Mouse (Mus musculus) mouse trophoblast stem cell (cell line): ENCODE data around the gene Nkain2.

Source experiments
- in situ Hi-C, 2 experiments: fragments of 300-500 bp; cut with MseI, MboI; formaldehyde crosslinking; loops; 2 replicates in 1 of 2; 3 replicates in 1 of 2; pipeline ENCODE4 v1.15.1; 2025

Gene Nkain2

GRCm38 (mm10) chr10:32576559-32577275 is 313.5 kb downstream of the Nkain2 start:
- in situ Hi-C loops = no loop called here

DNA sequence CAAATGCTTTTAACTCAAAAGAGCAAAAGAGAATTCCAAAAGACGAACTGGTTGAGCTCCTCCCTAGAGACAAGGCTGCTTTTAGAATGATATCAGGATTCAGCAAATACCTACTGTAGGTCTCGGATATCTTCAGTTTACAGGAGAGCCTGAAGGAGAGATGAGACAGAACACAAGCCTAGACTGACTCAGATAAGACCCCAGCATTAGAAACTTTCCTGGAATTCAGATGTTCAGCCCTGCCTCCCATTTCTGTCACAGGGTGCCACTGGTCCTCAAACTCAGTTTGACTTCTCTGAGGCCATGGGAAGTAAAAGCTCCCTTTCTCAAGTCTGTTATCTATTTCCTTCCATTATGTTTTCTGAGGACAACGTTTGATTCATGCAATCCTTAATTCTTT is 332.6 kb downstream of the Nkain2 start:
- in situ Hi-C loops = no loop called here

- in situ Hi-C loops = no loop called here
These were observed 354.2 kb downstream of the Nkain2 start for GRCm38 (mm10) chr10:32536057-32536456.

DNA sequence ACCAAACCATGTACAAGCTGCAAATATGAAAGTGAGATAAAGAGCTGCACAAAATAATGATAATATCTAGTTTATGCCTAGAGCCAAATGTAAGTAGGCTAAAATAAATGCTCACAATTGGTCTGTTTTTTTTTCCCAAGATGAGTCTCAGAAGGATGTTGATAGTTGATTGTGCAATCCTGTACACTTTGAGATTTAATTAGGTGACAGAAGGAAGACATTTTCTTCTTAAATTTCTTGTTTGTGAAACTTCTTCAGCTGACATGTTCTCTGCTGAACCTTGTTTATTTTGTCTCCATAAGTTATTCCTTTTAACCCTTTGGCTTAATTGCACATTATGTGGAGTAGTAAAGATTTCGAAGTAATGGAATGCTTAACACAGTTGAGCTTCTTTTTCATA is 379.4 kb downstream of the Nkain2 start:
- in situ Hi-C loops = no loop called here

DNA sequence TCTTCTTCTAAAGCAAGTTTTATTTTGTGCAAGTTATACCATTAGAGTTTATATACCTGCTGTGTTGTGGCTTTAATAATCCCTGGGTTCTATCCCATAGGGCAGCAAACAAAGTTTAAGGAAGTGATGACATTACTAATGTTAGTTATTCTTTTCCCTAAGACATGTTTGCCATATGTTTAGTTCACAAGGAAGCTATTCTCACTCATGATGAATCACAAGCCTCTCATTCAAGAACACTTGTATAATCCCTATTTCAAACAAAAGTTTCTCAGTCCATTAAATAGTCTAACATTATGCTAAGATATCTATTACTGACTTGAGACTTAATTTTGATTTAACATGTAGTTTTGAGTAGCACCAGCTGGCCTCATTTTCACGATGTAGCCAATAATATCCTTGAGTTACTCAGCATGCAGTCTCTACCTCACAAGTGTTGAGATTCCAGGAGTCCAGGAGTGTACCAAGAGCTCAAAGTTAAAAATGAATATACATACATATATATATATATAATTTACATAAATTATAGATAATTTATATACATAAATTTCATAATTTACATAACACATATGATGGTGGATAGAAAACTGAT is 395.6 kb downstream of the Nkain2 start:
- in situ Hi-C loops = no loop called here

DNA sequence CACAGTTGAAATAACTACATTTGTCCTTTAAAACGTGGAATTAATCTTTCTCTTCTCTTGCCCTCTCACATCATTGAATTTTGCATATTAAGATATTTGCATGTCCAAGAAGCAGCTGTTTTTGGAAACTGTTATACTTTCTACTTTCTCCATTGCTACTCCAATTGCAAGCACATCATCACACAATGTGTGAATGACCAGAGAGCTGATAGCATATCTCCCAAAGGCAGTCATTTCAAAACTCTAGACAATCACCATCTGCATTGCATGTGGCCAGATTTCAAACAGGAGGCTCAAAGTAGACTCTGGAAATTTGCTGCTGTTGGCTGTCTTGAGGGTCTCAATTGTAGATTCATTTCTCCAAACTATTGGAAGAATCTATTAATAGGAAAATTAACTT is 396.7 kb downstream of the Nkain2 start:
- in situ Hi-C loops = no loop called here

GRCm38 (mm10) chr10:32462726-32463125 is 427.5 kb downstream of the Nkain2 start:
- in situ Hi-C loops = no loop called here

DNA sequence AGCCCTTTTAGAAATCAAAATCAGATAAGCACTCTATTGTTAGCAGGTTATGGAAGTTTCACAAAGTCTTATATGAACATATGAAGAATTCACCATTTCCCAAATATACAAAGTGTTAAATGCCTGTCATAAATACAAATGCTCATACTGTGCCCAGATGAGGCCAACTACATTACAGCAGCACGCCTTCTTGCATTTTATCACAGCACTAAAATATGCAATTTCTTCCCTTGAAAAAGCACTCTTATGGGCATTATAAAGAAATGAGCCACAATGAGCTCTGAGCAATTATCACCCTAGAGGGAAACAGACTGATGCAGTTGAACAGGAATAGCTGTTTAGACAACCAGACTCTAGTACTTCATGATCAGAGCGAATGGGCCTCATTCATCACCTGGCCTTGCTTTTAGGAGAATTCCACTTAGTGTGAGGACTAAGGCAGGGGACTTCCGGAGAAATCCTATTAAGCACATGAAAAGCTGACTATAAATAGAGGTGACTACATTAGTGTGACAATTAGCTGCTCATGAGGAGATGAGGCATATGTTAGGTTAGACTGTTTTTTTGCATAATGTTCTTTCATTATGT is 450.2 kb downstream of the Nkain2 start:
- in situ Hi-C loops = no loop called here

DNA sequence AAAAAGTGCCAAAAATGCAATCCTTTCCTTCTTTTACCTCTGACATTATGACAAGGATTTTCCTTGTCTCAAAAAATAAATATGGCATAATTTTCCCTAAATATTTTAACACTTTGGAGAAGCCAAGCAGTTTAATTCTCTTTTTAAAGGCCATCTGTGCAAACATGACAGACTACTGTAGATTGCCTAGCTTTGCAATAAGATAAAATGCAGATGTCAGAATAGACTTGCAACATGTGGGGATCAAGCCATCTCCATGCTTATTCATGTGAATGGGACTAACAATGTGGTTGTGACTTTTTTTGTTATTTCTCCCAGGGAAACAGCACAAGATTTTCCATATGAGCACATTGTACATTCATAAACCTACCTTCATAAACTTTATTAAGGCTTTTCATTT is 476.0 kb downstream of the Nkain2 start:
- in situ Hi-C loops = no loop called here

DNA sequence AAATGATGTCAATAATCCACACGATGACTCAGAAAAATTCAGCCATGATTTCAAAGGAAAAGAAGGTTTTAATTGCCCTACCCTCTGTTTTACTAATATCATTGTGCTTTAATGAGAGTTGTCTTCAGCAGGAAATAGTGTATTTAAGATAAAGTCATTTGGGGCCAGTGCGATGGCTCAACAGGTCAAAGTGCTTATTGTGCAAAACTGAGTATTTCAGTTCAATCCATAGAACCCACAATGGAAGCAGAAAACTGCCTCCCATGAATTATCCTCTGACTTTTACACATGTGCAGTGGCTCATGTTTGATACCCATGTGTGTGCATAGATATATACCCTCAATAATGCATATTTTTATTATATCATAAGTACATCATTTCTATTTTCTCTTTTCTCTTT is 478.9 kb downstream of the Nkain2 start:
- in situ Hi-C loops = no loop called here

GRCm38 (mm10) chr10:32400961-32401360 is 489.3 kb downstream of the Nkain2 start:
- in situ Hi-C loops = no loop called here

- in situ Hi-C loops = no loop called here
These were observed 496.3 kb downstream of the Nkain2 start for GRCm38 (mm10) chr10:32393859-32394521.

GRCm38 (mm10) chr10:32393326-32393725 is 496.9 kb downstream of the Nkain2 start:
- in situ Hi-C loops = no loop called here

DNA sequence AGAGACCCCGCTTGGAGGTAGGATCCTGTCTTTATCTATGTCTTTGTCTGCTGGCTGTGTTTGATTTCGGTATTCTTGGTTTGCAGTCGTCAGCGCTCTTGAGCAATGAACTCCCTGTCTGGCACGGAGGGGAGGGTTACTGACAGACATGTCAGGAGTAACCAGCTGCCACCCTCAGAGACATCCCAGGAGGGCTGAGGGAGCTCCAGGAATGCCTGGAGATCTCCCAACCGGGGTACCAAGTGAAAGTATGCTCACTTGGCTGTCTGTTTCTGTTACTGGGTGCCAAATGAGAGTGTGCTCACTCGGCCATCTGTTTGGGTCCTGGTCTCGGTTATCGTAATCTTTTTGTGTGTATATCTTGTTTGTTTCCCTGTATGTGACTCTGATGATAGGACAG is 577.5 kb downstream of the Nkain2 start:
- in situ Hi-C loops = no loop called here

GRCm38 (mm10) chr10:32301024-32301597 is 589.2 kb downstream of the Nkain2 start:
- in situ Hi-C loops = no loop called here

DNA sequence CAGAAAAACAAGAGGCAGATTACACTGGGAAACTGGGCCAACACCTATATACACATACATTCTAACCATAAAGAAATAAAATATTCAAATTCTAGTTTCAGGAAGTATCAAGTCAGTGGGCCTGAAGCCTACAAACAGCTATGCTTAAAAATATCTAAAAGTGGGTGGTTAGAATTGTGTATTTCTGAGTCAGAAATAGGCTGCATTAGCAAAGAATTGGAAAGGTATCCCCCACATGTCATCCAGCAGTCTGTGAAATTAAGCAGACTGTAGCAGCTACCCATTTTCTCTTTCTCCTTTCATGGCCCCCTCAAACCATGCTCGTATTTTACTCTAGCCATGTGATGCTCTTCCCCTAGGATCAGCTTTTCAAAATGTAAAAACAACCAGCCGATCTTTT is 599.8 kb downstream of the Nkain2 start:
- in situ Hi-C loops = no loop called here

DNA sequence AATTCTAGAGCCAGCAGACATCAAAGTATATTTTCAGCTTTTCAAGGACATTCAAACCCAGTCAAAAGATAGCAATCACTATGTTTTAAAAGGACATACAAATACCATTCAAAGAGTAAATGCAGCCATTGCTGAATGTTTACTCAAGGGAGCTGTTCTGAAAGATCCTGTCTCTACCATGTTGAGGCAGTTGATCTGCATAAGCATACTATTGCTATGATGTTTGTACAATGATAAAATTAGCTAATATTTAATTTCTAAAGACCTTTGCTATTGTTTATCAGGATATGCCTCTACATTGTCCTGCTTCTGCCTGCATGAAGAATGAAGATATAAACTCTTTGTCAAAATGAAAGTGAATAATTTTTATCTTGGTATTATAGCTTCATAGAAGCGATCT is 606.6 kb downstream of the Nkain2 start:
- in situ Hi-C loops = no loop called here

DNA sequence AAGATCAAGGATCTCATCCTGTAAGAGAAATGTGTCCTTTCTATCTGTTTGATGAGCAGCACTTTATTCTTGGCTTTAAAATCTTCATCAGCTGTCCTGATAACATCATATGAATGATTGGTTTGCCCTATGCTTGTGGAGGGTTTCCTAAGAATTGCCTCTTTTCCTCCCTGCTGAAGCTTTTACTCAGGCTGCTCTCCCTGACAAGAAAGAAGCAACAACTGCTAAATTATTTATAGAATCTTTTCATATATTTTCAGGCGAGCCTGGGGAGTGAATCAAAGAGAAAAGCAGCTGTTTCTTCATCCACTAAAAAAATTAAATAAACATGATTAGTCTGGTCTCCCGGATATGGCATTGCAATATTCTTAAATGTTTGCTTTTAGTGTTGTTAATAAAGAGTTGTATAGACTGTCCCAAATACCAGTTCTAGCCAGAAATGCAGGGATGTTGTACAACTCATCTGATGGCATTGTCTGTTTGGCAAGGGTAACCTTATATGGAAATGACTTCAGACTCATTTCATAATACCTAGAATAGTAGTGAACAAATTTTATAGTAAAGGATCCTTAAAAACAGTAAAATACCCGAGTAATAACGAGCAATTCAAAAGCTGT is 646.9 kb downstream of the Nkain2 start:
- in situ Hi-C loops = no loop called here

DNA sequence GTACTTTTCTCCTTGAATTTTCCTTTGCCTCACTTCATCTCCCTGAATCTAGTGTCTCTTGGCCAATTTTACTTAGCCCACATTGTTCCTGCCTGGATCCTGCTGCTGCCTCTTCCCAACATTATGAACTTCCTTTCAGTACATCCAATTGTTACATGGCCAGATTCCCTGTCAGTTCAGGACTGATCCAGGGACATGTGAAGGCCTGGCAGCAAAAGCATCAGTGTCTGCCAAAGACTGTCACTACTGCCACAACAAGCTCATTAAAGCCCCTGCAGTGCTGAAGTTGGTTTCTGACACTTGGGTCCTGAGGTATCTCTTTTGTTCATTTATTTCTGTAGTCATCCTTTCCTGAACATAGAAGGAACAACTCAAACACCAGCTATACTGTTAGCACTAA is 649.1 kb downstream of the Nkain2 start:
- in situ Hi-C loops = no loop called here

- in situ Hi-C loops = no loop called here
These were observed 707.3 kb downstream of the Nkain2 start for GRCm38 (mm10) chr10:32182951-32183350.

DNA sequence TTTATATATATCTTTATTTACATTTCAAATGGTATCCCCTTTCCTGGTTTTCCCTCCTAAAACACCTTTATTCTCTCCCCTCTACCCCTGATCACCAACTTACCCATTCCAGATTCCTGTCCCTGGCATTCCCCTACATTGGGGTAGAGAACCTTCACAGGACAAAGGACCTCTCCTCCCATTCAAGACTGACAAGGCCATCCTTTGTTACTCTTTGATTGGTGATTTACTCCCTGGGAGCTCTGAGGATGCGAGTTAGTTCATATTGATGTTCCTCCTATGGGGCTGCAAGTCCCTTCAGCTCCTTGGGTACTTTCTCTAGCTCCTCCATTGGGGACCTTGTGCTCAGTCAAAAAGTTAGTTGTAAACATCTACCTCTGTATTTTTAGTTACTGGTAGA is 798.9 kb downstream of the Nkain2 start:
- in situ Hi-C loops = no loop called here

DNA sequence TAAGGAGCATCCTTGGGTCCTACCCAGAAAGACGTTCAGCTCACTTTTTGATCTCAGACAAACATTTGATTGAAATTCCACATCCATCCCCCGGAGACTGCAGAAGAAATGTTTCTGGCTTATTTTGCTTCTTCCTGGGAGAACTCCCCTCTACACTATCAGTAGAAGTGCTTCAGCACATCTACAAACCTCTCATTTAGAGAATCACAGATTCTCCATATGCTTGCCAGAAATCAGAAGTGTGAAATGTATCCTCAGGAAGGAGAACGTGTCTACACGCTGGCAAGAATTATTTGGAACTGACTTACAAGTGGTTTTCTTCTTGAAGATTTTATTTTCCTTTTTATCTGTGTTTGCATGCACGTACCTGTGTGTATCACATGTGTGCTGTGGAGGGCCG is 829.9 kb downstream of the Nkain2 start:
- in situ Hi-C loops = no loop called here
